Mouse (Mus musculus) embryonic facial prominence, embryonic 11.5 days (tissue): ENCODE data around the gene Fignl1. TPM values are rescaled to one million over a fixed set of nuclear protein-coding genes. Genes with fewer than 3 reads are reported as not detected.

Source experiments
- ATAC-seq: fragments of 200-750 bp; cut with Nextera tagmentation; replicated peaks from 2 replicates; pipeline ENCODE4 v1.8.0; 2017; ENCODE audit warnings: low read depth; ENCODE audit not compliant: insufficient number of reproducible peaks, low FRiP score, low TSS enrichment
- DNase-seq: peaks from one replicate; pipeline ENCODE4 v3.0.0-alpha.2; 2015; ENCODE audit warnings: low spot score
- H3K27ac ChIP-seq: fragments of 300-500 bp; sonication (generic); replicated peaks from 2 replicates; pipeline ENCODE4 v1.5.1; 2014; ENCODE audit warnings: mild to moderate bottlenecking, low read depth, low read length, control low read depth
- H3K27me3 ChIP-seq: fragments of 300-500 bp; sonication (generic); 2 replicates; pipeline ENCODE4 v1.6.1; 2014; ENCODE audit warnings: mild to moderate bottlenecking, low read length, moderate library complexity, mixed read lengths; ENCODE audit not compliant: control insufficient read depth, insufficient read depth
- H3K36me3 ChIP-seq: fragments of 300-500 bp; sonication (generic); replicated peaks from 2 replicates; pipeline ENCODE4 v1.6.1; 2014; ENCODE audit warnings: low read depth, mild to moderate bottlenecking, low read length, moderate library complexity, mixed read lengths; ENCODE audit not compliant: control insufficient read depth, insufficient read depth
- H3K4me1 ChIP-seq: fragments of 300-500 bp; sonication (generic); 2 replicates; pipeline ENCODE4 v1.6.1; 2014; ENCODE audit warnings: low read length, mixed read lengths; ENCODE audit not compliant: control insufficient read depth, insufficient read depth
- H3K4me2 ChIP-seq: fragments of 300-500 bp; sonication (generic); 2 replicates; pipeline ENCODE4 v1.6.1; 2014; ENCODE audit warnings: low read depth, mild to moderate bottlenecking, control low read depth, low read length, moderate library complexity
- H3K4me3 ChIP-seq: fragments of 300-500 bp; sonication (generic); 2 replicates; pipeline ENCODE4 v1.5.1; 2014; ENCODE audit warnings: low read depth, low read length, control low read depth
- H3K9ac ChIP-seq: fragments of 300-500 bp; sonication (generic); replicated peaks from 2 replicates; pipeline ENCODE4 v1.6.1; 2014; ENCODE audit warnings: mild to moderate bottlenecking, control low read depth, low read length
- H3K9me3 ChIP-seq: fragments of 300-500 bp; sonication (generic); replicated peaks from 2 replicates; pipeline ENCODE4 v1.6.1; 2016; ENCODE audit warnings: mild to moderate bottlenecking, low read length, inconsistent platforms, mixed read lengths; ENCODE audit not compliant: control insufficient read depth
- WGBS: fragments of 180-500 bp; shearing (Covaris S2); extraction: QIAGEN DNeasy Blood & Tissue Kit; methylation state at CpG from one replicate; pipeline ENCODE4 v1.1.7; 2014; 5-methylcytosine and 5-hydroxymethylcytosine counted together
- polyA plus RNA-seq: library from polyadenylated mRNA; unstranded; fragments of >200 nt; fragmentation: Nextera tagmentation; extraction: Ambion mirVana; gene quantifications from 2 replicates; pipeline ENCODE4 v1.2.1, GENCODE M21; 2014

Fignl1 gene
- polyA plus RNA-seq, 1 experiment from 2014 or later, result 119 TPM

DNA sequence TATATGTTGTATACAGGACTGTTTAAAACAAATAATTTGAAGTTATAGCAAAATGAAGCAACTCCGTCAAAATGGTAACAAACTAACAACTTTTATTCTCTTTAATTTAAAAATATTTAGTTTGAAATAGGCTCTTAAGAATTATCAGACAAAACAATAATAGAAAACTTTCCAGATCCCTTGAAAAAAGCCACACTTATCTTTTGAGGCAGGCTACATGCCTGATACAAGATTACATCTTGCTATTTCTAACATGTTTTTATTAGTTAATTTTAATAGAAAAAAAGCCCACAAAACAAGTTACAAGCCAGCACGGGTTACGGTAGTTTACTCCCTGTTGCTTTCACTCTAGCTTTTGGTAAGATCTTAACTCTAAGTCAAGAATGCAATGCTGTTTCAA, 8.5 kb downstream of the Fignl1 start:
- DNase-seq (no peak), ATAC-seq (no peak)
- H3K4me2 ChIP-seq, result no peak overlapping the region
- no peaks in the 10 kb centered on the region for H3K27me3 ChIP-seq
- H3K9ac ChIP-seq, result no peak overlapping the region
- WGBS, result 94% methylated on average over 3 of the region's 3 CpGs
- no peaks in the 10 kb centered on the region for H3K9me3 ChIP-seq
- no peak overlapping the region for H3K4me3 ChIP-seq
- no peaks in the 10 kb centered on the region for H3K4me1 ChIP-seq
- H3K27ac ChIP-seq, result no peak overlapping the region
- peaks cover 7% of the 10 kb centered on the region for H3K36me3 ChIP-seq

GRCm38 (mm10) chr11:11798690-11799089, 10.1 kb downstream of the Fignl1 start:
- no peak overlapping the region for H3K4me2 ChIP-seq
- no peaks in the 10 kb centered on the region for H3K9me3 ChIP-seq
- H3K27ac ChIP-seq, result no peak overlapping the region
- H3K4me3 ChIP-seq, result no peak overlapping the region
- H3K36me3 ChIP-seq, result peaks cover 7% of the 10 kb centered on the region
- no peak for ATAC-seq
- no peaks in the 10 kb centered on the region for H3K4me1 ChIP-seq
- no peaks in the 10 kb centered on the region for H3K27me3 ChIP-seq
- no peak for DNase-seq
- WGBS, result 89% methylated on average over 1 of the region's 1 CpGs
- H3K9ac ChIP-seq, result no peak overlapping the region

GRCm38 (mm10) chr11:11794626-11795025, 14.1 kb downstream of the Fignl1 start:
- H3K9ac ChIP-seq, result no peak overlapping the region
- H3K36me3 ChIP-seq, result no peaks in the 10 kb centered on the region; the same call in 1 of the 2 replicates
- H3K27ac ChIP-seq, result no peak overlapping the region
- DNase-seq, result no peak
- no peak overlapping the region for H3K4me3 ChIP-seq
- no peaks in the 10 kb centered on the region for H3K4me1 ChIP-seq
- H3K4me2 ChIP-seq, result no peak overlapping the region
- no peaks in the 10 kb centered on the region for H3K27me3 ChIP-seq
- H3K9me3 ChIP-seq, result no peaks in the 10 kb centered on the region
- WGBS, result 100% methylated on average over 1 of the region's 1 CpGs
- ATAC-seq, result no peak

DNA sequence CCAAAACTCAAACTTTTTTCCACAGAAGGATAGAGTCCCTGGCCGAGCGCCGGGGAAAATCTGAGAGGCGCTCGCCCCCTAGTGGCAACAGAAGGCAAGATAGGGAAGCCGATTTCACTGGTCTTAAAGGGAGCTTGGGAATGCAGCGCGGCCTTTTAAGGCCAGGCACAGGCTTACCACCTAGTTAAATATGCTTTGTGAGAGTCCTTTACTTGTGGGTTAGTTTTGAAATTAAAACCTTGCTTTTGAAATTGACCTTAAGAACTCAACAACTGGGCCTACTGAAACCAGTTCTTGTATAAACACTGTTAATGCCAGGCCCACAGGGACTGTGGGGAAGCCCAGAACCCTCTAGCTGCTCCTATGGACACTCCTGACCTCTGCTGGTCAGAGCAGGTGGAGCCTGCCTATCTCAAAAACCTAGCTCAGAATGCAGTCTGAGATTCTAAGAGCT, 20.2 kb downstream of the Fignl1 start:
- Histone ChIP-seq H3K9me3 (no peaks in the 10 kb centered on the region), H3K27ac (no peak overlapping the region), H3K9ac (no peak overlapping the region), H3K27me3 (no peaks in the 10 kb centered on the region), H3K4me1 (no peaks in the 10 kb centered on the region), H3K36me3 (no peaks in the 10 kb centered on the region), H3K4me2 (no peak overlapping the region; the same call in 1 of the 2 replicates), H3K4me3 (no peak overlapping the region)
- ATAC-seq, result peak; percentile 93
- 2% methylated on average over 8 of the region's 8 CpGs for WGBS
- peak; percentile 92 for DNase-seq

DNA sequence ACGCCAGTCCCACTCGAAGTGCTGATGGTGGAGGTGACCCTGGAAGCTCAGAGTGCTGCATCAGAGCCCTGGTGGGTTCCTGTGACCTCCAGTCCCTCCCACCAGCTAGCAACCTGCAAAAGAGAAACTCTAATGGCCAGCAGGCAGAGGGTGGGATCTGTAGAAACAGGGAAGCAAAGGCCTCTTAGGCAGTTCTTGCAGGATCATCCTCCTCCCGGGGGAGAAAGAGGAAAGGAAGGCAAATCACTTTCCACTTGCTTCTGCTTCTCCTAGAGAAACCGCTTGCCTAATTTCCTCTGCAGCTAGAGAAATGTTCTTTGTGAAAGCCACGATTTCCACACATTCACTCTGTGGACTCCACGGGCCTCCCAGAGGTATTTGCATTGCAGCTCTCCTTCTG, 23.3 kb downstream of the Fignl1 start:
- WGBS, result 71% methylated on average over 6 of the region's 6 CpGs
- H3K27ac ChIP-seq, result no peak overlapping the region
- H3K4me2 ChIP-seq, result no peak overlapping the region
- no peak overlapping the region for H3K9ac ChIP-seq
- no peaks in the 10 kb centered on the region for H3K9me3 ChIP-seq
- H3K4me1 ChIP-seq, result no peaks in the 10 kb centered on the region
- no peaks in the 10 kb centered on the region for H3K36me3 ChIP-seq
- no peak for DNase-seq
- H3K4me3 ChIP-seq, result no peak overlapping the region
- ATAC-seq, result no peak
- no peaks in the 10 kb centered on the region for H3K27me3 ChIP-seq

GRCm38 (mm10) chr11:11781728-11782127, 27.0 kb downstream of the Fignl1 start:
- Histone ChIP-seq H3K36me3 (no peaks in the 10 kb centered on the region), H3K9me3 (no peaks in the 10 kb centered on the region), H3K4me2 (no peak overlapping the region), H3K27ac (no peak overlapping the region), H3K4me1 (no peaks in the 10 kb centered on the region), H3K4me3 (no peak overlapping the region), H3K9ac (no peak overlapping the region), H3K27me3 (no peaks in the 10 kb centered on the region)
- DNase-seq, result no peak
- no peak for ATAC-seq
- 81% methylated on average over 8 of the region's 8 CpGs for WGBS

DNA sequence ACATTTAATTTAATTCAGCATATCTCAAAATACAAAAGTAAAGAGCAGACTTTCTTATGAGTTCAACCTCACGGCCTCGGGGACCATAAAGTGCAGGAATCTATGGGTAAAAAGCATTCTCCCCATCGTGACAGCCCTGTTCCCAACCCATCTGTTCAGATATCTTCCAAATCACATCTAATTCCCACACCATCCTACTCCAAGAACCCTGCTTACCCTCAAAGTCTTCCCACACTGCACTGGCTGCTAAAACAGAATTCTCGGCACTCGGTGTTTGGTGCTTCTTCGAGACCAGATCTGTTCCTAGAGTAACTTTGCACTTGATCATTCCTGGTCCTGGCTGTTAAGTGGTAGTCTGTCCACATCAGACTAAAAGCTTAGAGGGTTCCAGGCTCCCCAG, 30.4 kb downstream of the Fignl1 start:
- no peaks in the 10 kb centered on the region for H3K4me1 ChIP-seq
- no peaks in the 10 kb centered on the region for H3K9me3 ChIP-seq
- no peak overlapping the region for H3K27ac ChIP-seq
- H3K36me3 ChIP-seq, result no peaks in the 10 kb centered on the region
- H3K4me2 ChIP-seq, result no peak overlapping the region
- 92% methylated on average over 6 of the region's 6 CpGs for WGBS
- ATAC-seq, result no peak
- H3K27me3 ChIP-seq, result no peaks in the 10 kb centered on the region
- no peak for DNase-seq
- no peak overlapping the region for H3K9ac ChIP-seq
- H3K4me3 ChIP-seq, result no peak overlapping the region

DNA sequence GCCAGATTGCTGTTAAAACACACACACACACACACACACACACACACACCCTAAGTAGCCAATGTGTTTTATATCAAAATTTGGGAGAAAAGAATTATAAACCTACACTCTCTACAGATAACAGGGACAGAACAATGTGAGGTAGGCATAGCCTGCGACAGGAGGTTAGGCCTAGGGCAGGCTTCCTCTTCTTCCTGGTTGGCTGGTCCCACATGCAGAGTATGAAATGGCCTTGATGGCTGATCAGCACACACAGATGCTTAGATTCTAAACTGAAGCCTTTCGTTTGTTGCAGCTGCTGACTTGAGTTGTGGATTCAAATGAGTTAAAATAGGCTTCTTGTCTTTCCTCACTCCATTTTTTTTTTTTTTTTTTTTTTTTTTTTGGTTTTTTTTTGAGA, 31.0 kb downstream of the Fignl1 start:
- Histone ChIP-seq H3K27me3 (no peaks in the 10 kb centered on the region), H3K4me2 (no peak overlapping the region), H3K36me3 (no peaks in the 10 kb centered on the region), H3K4me1 (no peaks in the 10 kb centered on the region), H3K9ac (no peak overlapping the region), H3K4me3 (no peak overlapping the region), H3K27ac (no peak overlapping the region), H3K9me3 (no peaks in the 10 kb centered on the region)
- no peak for DNase-seq
- no peak for ATAC-seq
- 80% methylated on average over 2 of the region's 2 CpGs for WGBS
